Mouse (Mus musculus): ENCODE measurements at regions not wholly inside any gene's neighbourhood (a gene's known extent, or its start where the extent isn't known, plus 50 kb on each side); places are given as distances from the start of the nearest gene placed in this dataset.
A peak's percentile ranks its signal among the peaks of the same experiment; 100 is the strongest.

GRCm38 (mm10) chr17:88306325-88306724, 134.2 kb upstream of the Foxn2 start:
- DNase-seq (ENCODE audit: low spot score), result no peak

DNA sequence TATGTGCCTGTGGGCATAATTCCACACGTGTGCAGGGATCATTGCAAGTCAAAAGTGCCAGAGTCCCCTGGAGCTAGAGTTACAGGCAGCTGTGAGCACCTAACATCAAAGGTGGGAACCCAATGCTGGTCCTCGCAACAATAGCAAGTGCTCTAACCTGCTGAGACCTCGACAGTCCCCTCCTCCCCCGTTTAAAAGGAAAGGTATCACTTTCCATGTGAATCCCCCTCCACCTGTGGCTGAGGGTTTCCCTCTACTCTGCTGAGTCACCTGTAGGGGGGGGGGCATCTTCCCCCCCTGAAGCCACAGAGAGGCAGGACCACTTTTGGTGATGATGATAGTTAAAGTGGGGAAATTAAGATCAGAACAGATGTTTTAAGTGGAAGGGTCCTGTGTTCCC, 133.4 kb upstream of the Foxn2 start:
- no peak for DNase-seq (ENCODE audit: low spot score)

- DNase-seq (ENCODE audit: low spot score), result no peak
Observed at GRCm38 (mm10) chr17:88307826-88308225, 132.7 kb upstream of the Foxn2 start.

DNA sequence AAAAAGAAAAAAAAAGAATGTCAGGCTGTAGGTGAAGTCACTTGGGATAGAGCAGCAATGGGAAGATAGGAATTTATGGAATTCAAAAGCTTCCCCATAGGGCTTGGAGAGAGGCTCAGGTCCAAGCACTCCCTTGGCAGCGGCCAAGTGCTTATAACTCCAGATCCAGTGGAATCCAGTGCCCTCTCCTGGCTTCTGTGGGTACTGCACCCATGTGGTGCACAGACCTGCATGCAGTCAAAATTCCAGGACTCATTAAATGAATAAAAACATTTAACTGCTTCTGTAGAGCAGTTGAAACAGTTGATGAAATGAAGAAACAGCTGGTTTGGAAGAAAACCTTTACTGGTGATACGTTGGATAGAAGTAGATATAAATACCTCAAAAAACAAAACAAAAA, 127.6 kb upstream of the Foxn2 start:
- DNase-seq (ENCODE audit: low spot score), result no peak

DNA sequence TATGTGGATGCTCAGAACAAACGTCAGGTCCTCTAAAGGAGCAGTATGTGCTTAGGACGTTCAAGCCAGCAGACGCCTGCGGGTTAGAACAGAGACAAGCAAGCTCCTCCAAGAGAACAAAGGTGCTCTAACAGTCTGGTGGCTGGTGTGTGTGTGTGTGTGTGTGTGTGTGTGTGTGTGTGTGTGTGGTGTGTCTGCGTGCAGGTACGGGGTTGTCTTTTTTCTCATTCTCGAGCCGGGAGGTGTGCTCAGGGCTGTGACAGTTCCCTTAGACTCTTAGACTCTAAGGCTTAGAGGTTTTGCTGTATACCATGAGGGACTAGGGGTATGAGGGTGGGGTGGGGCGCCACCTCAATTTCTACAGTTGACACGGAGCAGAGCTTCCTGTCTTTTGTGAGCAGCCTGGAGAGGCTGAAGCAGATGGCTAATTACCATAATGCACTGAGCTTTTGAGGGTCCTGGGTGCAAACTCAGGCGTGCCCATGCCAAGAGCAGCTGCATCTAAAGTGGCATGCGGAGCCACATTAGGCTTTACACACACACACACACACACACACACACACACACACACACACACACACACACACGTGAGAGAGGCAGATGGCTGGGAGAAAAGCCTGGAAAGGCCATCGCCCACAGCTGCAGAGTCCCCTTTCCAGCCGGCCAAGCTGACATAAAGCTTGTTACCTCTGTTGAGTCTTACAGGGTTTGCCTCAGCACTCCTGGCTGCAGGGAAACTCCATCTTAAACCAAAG, 124.1 kb upstream of the Foxn2 start:
- DNase-seq (ENCODE audit: low spot score), result no peak

DNA sequence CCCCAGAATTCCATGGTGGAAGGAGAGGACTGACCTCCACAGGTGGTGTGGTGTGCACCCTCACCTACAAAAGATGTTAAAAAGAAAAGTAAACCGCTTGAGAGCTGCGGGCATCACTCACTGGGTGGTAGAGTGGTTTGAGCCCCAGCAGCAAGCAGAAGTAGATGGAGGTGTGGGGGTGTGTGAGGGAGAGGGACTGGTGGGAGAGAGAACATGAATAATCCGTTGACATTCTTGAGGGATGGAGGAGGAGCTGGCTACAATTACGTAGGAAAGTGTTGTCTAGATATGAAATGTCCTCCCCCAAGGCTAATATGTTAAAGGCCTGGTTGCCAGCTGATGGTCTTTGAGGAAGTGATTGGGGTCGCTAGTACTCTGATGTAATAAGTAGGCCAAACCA, 123.2 kb upstream of the Foxn2 start:
- DNase-seq (ENCODE audit: low spot score), result no peak

GRCm38 (mm10) chr17:88317806-88318205, 122.7 kb upstream of the Foxn2 start:
- DNase-seq (ENCODE audit: low spot score), result no peak

GRCm38 (mm10) chr17:88318207-88318791, 122.2 kb upstream of the Foxn2 start:
- DNase-seq (ENCODE audit: low spot score), result no peak

- no peak for DNase-seq (ENCODE audit: low spot score)
Observed at GRCm38 (mm10) chr17:88318936-88319335, 121.6 kb upstream of the Foxn2 start.

DNA sequence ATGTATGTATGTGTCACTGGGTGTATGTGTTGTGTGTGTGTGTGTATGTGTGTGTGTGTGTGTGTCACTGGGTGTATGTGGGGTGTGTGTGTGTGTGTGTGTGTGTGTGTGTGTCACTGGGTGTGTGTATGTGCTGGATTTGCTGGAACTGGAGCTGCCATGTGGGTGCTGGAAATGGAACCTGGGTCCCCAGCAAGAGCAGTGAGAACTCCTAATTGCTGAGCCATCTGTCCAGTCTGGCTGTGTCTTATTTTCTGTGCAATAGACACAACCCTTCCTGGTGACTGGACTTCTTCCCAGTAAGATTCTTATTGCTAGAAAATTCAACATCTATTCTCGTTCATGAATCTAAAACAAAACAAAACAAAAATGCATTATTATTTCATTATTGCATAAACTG, 119.8 kb upstream of the Foxn2 start:
- no peak for DNase-seq (ENCODE audit: low spot score)

DNA sequence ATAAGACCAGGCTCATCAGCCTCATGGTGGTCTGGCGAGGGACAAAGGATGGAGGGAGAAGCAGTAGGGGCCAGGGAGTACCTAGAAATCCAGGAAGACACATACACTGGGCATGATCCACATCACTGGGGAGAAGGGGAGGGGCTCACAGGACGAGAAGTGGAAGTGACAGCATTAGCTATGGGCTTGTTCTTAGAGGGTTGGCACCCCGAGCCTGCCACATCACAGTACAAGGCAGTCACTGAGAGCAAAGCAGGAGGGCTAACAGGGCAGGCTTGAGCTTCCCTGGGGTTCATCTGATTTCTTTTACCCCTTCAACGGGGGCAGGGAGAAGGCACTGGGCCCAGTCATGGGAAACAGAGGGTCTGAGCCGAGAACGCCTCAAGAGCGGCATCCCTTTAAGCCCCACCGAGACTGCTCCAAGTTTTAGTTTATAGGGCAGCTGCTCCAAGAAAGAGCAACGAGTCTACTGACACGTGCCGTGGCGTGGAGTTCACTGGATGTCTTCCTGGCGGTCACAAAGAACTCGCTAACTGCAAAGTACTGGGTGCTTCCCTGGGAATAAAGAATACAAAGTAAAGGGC, 115.1 kb upstream of the Foxn2 start:
- DNase-seq (ENCODE audit: low spot score), result no peak

GRCm38 (mm10) chr17:88325910-88326739, 114.4 kb upstream of the Foxn2 start:
- DNase-seq (ENCODE audit: low spot score), result no peak

- no peak for DNase-seq (ENCODE audit: low spot score)
Observed at GRCm38 (mm10) chr17:88326740-88327123, 113.8 kb upstream of the Foxn2 start.

GRCm38 (mm10) chr17:88327791-88328190, 112.7 kb upstream of the Foxn2 start:
- no peak for DNase-seq (ENCODE audit: low spot score)

GRCm38 (mm10) chr17:88328807-88329206, 111.7 kb upstream of the Foxn2 start:
- no peak for DNase-seq (ENCODE audit: low spot score)

GRCm38 (mm10) chr17:88329715-88330114, 110.8 kb upstream of the Foxn2 start:
- peak; percentile 58 for DNase-seq (ENCODE audit: low spot score)

GRCm38 (mm10) chr17:88330129-88330528, 110.4 kb upstream of the Foxn2 start:
- DNase-seq (ENCODE audit: low spot score), result no peak

- DNase-seq (ENCODE audit: low spot score), result no peak
Observed at GRCm38 (mm10) chr17:88333816-88334215, 106.7 kb upstream of the Foxn2 start.

- DNase-seq (ENCODE audit: low spot score), result no peak
Observed at GRCm38 (mm10) chr17:88335271-88335670, 105.2 kb upstream of the Foxn2 start.

GRCm38 (mm10) chr17:88336140-88336769, 104.3 kb upstream of the Foxn2 start:
- DNase-seq (ENCODE audit: low spot score), result peak; percentile 74

- no peak for DNase-seq (ENCODE audit: low spot score)
Observed at GRCm38 (mm10) chr17:88337649-88338404, 102.7 kb upstream of the Foxn2 start.

All from heart, adult 8-10 months (tissue).